Mouse (Mus musculus) neural tube, embryonic 14.5 days (tissue): ENCODE results near the gene Tbata. TPM values are rescaled to one million over a fixed set of nuclear protein-coding genes. Genes with fewer than 3 reads are reported as not detected.

Source experiments
- ATAC-seq: fragments of 200-750 bp; cut with Nextera tagmentation; 2 replicates; pipeline ENCODE4 v1.8.0; 2017; ENCODE audit warnings: low read depth, mild to moderate bottlenecking, moderate TSS enrichment, moderate library complexity
- H3K27ac ChIP-seq: fragments of 300-500 bp; sonication (generic); 2 replicates; pipeline ENCODE4 v1.5.1; 2014; ENCODE audit warnings: low read depth, mild to moderate bottlenecking, control low read depth, low read length, moderate library complexity, mixed read lengths
- H3K27me3 ChIP-seq: fragments of 300-500 bp; sonication (generic); 2 replicates; pipeline ENCODE4 v1.6.1; 2014; ENCODE audit warnings: low read length; ENCODE audit not compliant: control insufficient read depth, insufficient read depth
- H3K36me3 ChIP-seq: fragments of 300-500 bp; sonication (generic); 2 replicates; pipeline ENCODE4 v1.6.1; 2014; ENCODE audit warnings: low read length, mixed read lengths; ENCODE audit not compliant: control insufficient read depth, insufficient read depth
- H3K4me1 ChIP-seq: fragments of 300-500 bp; sonication (generic); 2 replicates; pipeline ENCODE4 v1.6.1; 2014; ENCODE audit warnings: low read length; ENCODE audit not compliant: control insufficient read depth, insufficient read depth
- H3K4me2 ChIP-seq: fragments of 300-500 bp; sonication (generic); 2 replicates; pipeline ENCODE4 v1.6.1; 2014; ENCODE audit warnings: mild to moderate bottlenecking, low read depth, low read length, control low read depth
- H3K4me3 ChIP-seq: fragments of 300-500 bp; sonication (generic); 2 replicates; pipeline ENCODE4 v1.5.1; 2014; ENCODE audit warnings: low read depth, low read length, control low read depth, mixed read lengths
- H3K9ac ChIP-seq: fragments of 300-500 bp; sonication (generic); replicated peaks from 2 replicates; pipeline ENCODE4 v1.6.1; 2014; ENCODE audit warnings: low read depth, mild to moderate bottlenecking, control low read depth, low read length, mixed read lengths
- H3K9me3 ChIP-seq: fragments of 300-500 bp; sonication (generic); 2 replicates; pipeline ENCODE4 v1.6.1; 2016; ENCODE audit warnings: low read length; ENCODE audit not compliant: control insufficient read depth
- WGBS: fragments of 180-500 bp; shearing (Covaris S2); extraction: QIAGEN DNeasy Blood & Tissue Kit; methylation state at CpG from one replicate; pipeline ENCODE4 v1.1.7; 2014; 5-methylcytosine and 5-hydroxymethylcytosine counted together
- polyA plus RNA-seq: library from polyadenylated mRNA; unstranded; fragments of >200 nt; fragmentation: Nextera tagmentation; extraction: Ambion mirVana; gene quantifications from 2 replicates; pipeline ENCODE4 v1.2.1, GENCODE M21; 2014

Tbata gene
- polyA plus RNA-seq: not detected in 2 replicates

GRCm38 (mm10) chr10:61171654-61172053 is at the start of gene Tbata:
Gene Tbata, plus strand, starts transcription at chr10:61171954.
- no peaks in the 10 kb centered on the region for H3K36me3 ChIP-seq
- H3K9ac ChIP-seq: no peak within 1 kb of the TSS
- no peak within 1 kb of the TSS for H3K4me3 ChIP-seq
- H3K4me1 ChIP-seq: no peaks in the 10 kb centered on the region
- no peak for ATAC-seq
- H3K9me3 ChIP-seq: no peaks in the 10 kb centered on the region
- H3K27me3 ChIP-seq: no peaks in the 10 kb centered on the region
- 77% methylated on average over 3 of the region's 3 CpGs for WGBS
- H3K27ac ChIP-seq: no peak within 1 kb of the TSS
- H3K4me2 ChIP-seq: no peak within 1 kb of the TSS

GRCm38 (mm10) chr10:61123276-61123913 is 48.4 kb upstream of the Tbata start:
- no peaks in the 10 kb centered on the region for H3K9me3 ChIP-seq
- H3K27me3 ChIP-seq: no peaks in the 10 kb centered on the region
- no peak for ATAC-seq
- H3K4me1 ChIP-seq: no peaks in the 10 kb centered on the region
- whole genome bisulfite sequencing: 92% methylated on average over 3 of the region's 3 CpGs
- H3K36me3 ChIP-seq: peaks cover 13% of the 10 kb centered on the region
- H3K27ac ChIP-seq: no peak overlapping the region
- H3K4me3 ChIP-seq: no peak overlapping the region
- H3K4me2 ChIP-seq: no peak overlapping the region
- no peak overlapping the region for H3K9ac ChIP-seq

GRCm38 (mm10) chr10:61124462-61124861 is 47.3 kb upstream of the Tbata start:
- no peaks in the 10 kb centered on the region for H3K27me3 ChIP-seq
- no peaks in the 10 kb centered on the region for H3K4me1 ChIP-seq
- no peak overlapping the region for H3K4me3 ChIP-seq
- 95% methylated on average over 2 of the region's 2 CpGs for WGBS
- H3K9ac ChIP-seq: no peak overlapping the region
- no peak for ATAC-seq
- peaks cover 13% of the 10 kb centered on the region for H3K36me3 ChIP-seq
- H3K9me3 ChIP-seq: no peaks in the 10 kb centered on the region
- no peak overlapping the region for H3K27ac ChIP-seq
- H3K4me2 ChIP-seq: no peak overlapping the region

GRCm38 (mm10) chr10:61128701-61129365 is 42.9 kb upstream of the Tbata start:
- H3K36me3 ChIP-seq: no peaks in the 10 kb centered on the region
- no peak overlapping the region for H3K9ac ChIP-seq
- WGBS: 90% methylated on average over 1 of the region's 1 CpGs
- no peak overlapping the region for H3K27ac ChIP-seq
- no peak for ATAC-seq
- no peaks in the 10 kb centered on the region for H3K27me3 ChIP-seq
- H3K4me2 ChIP-seq: no peak overlapping the region
- H3K4me1 ChIP-seq: no peaks in the 10 kb centered on the region
- H3K4me3 ChIP-seq: no peak overlapping the region
- no peaks in the 10 kb centered on the region for H3K9me3 ChIP-seq

- no peak overlapping the region for H3K9ac ChIP-seq
- no peaks in the 10 kb centered on the region for H3K4me1 ChIP-seq
- ATAC-seq: no peak
- H3K9me3 ChIP-seq: no peaks in the 10 kb centered on the region
- H3K27me3 ChIP-seq: no peaks in the 10 kb centered on the region
- 87% methylated on average over 3 of the region's 3 CpGs for WGBS
- H3K36me3 ChIP-seq: no peaks in the 10 kb centered on the region
- H3K27ac ChIP-seq: no peak overlapping the region
- H3K4me3 ChIP-seq: no peak overlapping the region
- no peak overlapping the region for H3K4me2 ChIP-seq
These were observed 40.8 kb upstream of the Tbata start for GRCm38 (mm10) chr10:61130959-61131358.

GRCm38 (mm10) chr10:61134041-61134440 is 37.7 kb upstream of the Tbata start:
- no peak overlapping the region for H3K9ac ChIP-seq
- H3K4me2 ChIP-seq: no peak overlapping the region
- no peaks in the 10 kb centered on the region for H3K27me3 ChIP-seq
- H3K4me1 ChIP-seq: no peaks in the 10 kb centered on the region
- no peaks in the 10 kb centered on the region; the same call in 1 of the 2 replicates for H3K36me3 ChIP-seq
- H3K9me3 ChIP-seq: no peaks in the 10 kb centered on the region
- ATAC-seq: no peak
- WGBS: 76% methylated on average over 4 of the region's 4 CpGs
- no peak overlapping the region for H3K4me3 ChIP-seq
- H3K27ac ChIP-seq: no peak overlapping the region

GRCm38 (mm10) chr10:61135226-61135839 is 36.4 kb upstream of the Tbata start:
- Histone ChIP-seq H3K4me1 (no peaks in the 10 kb centered on the region), H3K9ac (no peak overlapping the region), H3K27me3 (no peaks in the 10 kb centered on the region), H3K4me2 (no peak overlapping the region), H3K9me3 (no peaks in the 10 kb centered on the region), H3K4me3 (no peak overlapping the region), H3K36me3 (peaks cover 4% of the 10 kb centered on the region; the same call in 1 of the 2 replicates), H3K27ac (no peak overlapping the region)
- WGBS: 74% methylated on average over 3 of the region's 3 CpGs
- ATAC-seq: no peak

GRCm38 (mm10) chr10:61137567-61137966 is 34.2 kb upstream of the Tbata start:
- Histone ChIP-seq H3K9me3 (no peaks in the 10 kb centered on the region), H3K9ac (no peak overlapping the region), H3K27me3 (no peaks in the 10 kb centered on the region), H3K4me1 (no peaks in the 10 kb centered on the region), H3K4me2 (no peak overlapping the region), H3K36me3 (peaks cover 4% of the 10 kb centered on the region; the same call in 1 of the 2 replicates), H3K4me3 (no peak overlapping the region), H3K27ac (no peak overlapping the region)
- ATAC-seq: no peak
- 86% methylated on average over 1 of the region's 1 CpGs for WGBS

GRCm38 (mm10) chr10:61143343-61143742 is 28.4 kb upstream of the Tbata start:
- WGBS: 89% methylated on average over 2 of the region's 2 CpGs
- H3K9ac ChIP-seq: no peak overlapping the region
- no peaks in the 10 kb centered on the region for H3K27me3 ChIP-seq
- 0 out of 2 replicates have a peak, but pooled peaks cover 4% of the 10 kb centered on the region for H3K36me3 ChIP-seq
- H3K4me2 ChIP-seq: no peak overlapping the region
- H3K27ac ChIP-seq: no peak overlapping the region
- no peaks in the 10 kb centered on the region for H3K9me3 ChIP-seq
- no peak for ATAC-seq
- no peak overlapping the region for H3K4me3 ChIP-seq
- H3K4me1 ChIP-seq: peaks cover 8% of the 10 kb centered on the region; the same call in 1 of the 2 replicates
